Mouse (Mus musculus) leukemia stem cell, adult 10-12 weeks (primary cell): Measurements from ENCODE around the gene Taf7l. TPM values are rescaled to one million over a fixed set of nuclear protein-coding genes. Genes with fewer than 3 reads are reported as not detected.

ENCODE experiments used
- polyA plus RNA-seq: library from polyadenylated mRNA; stranded (reverse); fragments of >175 nt; gene quantifications from 2 replicates; pipeline ENCODE4 v1.2.3, GENCODE M21; 2012; ENCODE audit warnings: low replicate concordance

The Taf7l gene
- polyA plus RNA-seq: not detected in 2 replicates

GRCm38 (mm10) chrX:134476290-134476689, at the start of gene Taf7l:
Taf7l (minus strand) TSS chrX:134476490.

Other genes with a start within 250 kb of the Taf7l start
- gene Trmt2b, start 199.5 kb downstream of the Taf7l start, polyA plus RNA-seq: 0.85 and 1.0 TPM in 2 replicates
- gene Tmem35a, start 181.3 kb downstream of the Taf7l start, polyA plus RNA-seq: 0.26 TPM in 1 of 2 replicates, not detected in the other
- 0.50 and 1.8 TPM in 2 replicates for gene Cenpi, start 168.4 kb downstream of the Taf7l start, polyA plus RNA-seq
- 0.26 and 0.42 TPM in 2 replicates for gene Drp2, start 71.9 kb downstream of the Taf7l start, polyA plus RNA-seq
- gene Timm8a1, start 65.4 kb upstream of the Taf7l start, polyA plus RNA-seq: 1.8 and 5.5 TPM in 2 replicates
- 2.6 and 18.3 TPM in 2 replicates for gene Btk, start 107.1 kb upstream of the Taf7l start, polyA plus RNA-seq
- gene Rpl36a, start 109.2 kb upstream of the Taf7l start, polyA plus RNA-seq: 13.6 and 33.8 TPM in 2 replicates
- 0.29 and 0.36 TPM in 2 replicates for gene Gla, start 124.6 kb upstream of the Taf7l start, polyA plus RNA-seq
- gene Hnrnph2, start 124.7 kb upstream of the Taf7l start, polyA plus RNA-seq: 2.8 and 11.1 TPM in 2 replicates
- gene Armcx4, start 210.0 kb upstream of the Taf7l start, polyA plus RNA-seq: 0.15 and 0.26 TPM in 2 replicates
- 0.16 and 0.35 TPM in 2 replicates for gene Armcx1, start 241.5 kb upstream of the Taf7l start, polyA plus RNA-seq